Mouse (Mus musculus): ENCODE results near the gene Dscaml1.

Gene Dscaml1

GRCm38 (mm10) chr9:45570346-45570745, 143.9 kb downstream of the Dscaml1 start:
- DNase-seq (ENCODE audit: inconsistent ontology term), result no peak

- no peak for DNase-seq (ENCODE audit: inconsistent ontology term)
Measured at GRCm38 (mm10) chr9:45572787-45573492, 146.5 kb downstream of the Dscaml1 start.

- no peak for DNase-seq (ENCODE audit: inconsistent ontology term)
Measured at GRCm38 (mm10) chr9:45573493-45573815, 147.0 kb downstream of the Dscaml1 start.

GRCm38 (mm10) chr9:45574021-45574420, 147.6 kb downstream of the Dscaml1 start:
- DNase-seq (ENCODE audit: inconsistent ontology term), result no peak

GRCm38 (mm10) chr9:45580069-45580795, 153.8 kb downstream of the Dscaml1 start:
- no peak for DNase-seq (ENCODE audit: inconsistent ontology term)

GRCm38 (mm10) chr9:45586475-45586874, 160.0 kb downstream of the Dscaml1 start:
- DNase-seq (ENCODE audit: inconsistent ontology term), result no peak

GRCm38 (mm10) chr9:45587704-45588103, 161.3 kb downstream of the Dscaml1 start:
- no peak for DNase-seq (ENCODE audit: inconsistent ontology term)

GRCm38 (mm10) chr9:45589867-45590266, 163.4 kb downstream of the Dscaml1 start:
- peak; percentile 36 for DNase-seq (ENCODE audit: inconsistent ontology term)

GRCm38 (mm10) chr9:45591061-45591460, 164.6 kb downstream of the Dscaml1 start:
- no peak for DNase-seq (ENCODE audit: inconsistent ontology term)

GRCm38 (mm10) chr9:45592374-45592773, 165.9 kb downstream of the Dscaml1 start:
- no peak for DNase-seq (ENCODE audit: inconsistent ontology term)

GRCm38 (mm10) chr9:45598117-45598516, 171.7 kb downstream of the Dscaml1 start:
- DNase-seq (ENCODE audit: inconsistent ontology term), result peak; percentile 90

- DNase-seq (ENCODE audit: inconsistent ontology term), result peak; percentile 19
Measured at GRCm38 (mm10) chr9:45599377-45599776, 172.9 kb downstream of the Dscaml1 start.

GRCm38 (mm10) chr9:45607337-45607736, 180.9 kb downstream of the Dscaml1 start:
- no peak for DNase-seq (ENCODE audit: inconsistent ontology term)

- peak; percentile 6 for DNase-seq (ENCODE audit: inconsistent ontology term)
Measured at GRCm38 (mm10) chr9:45608097-45609031, 181.9 kb downstream of the Dscaml1 start.

- DNase-seq (ENCODE audit: inconsistent ontology term), result no peak
Measured at GRCm38 (mm10) chr9:45610336-45611060, 184.1 kb downstream of the Dscaml1 start.

GRCm38 (mm10) chr9:45614616-45615015, 188.2 kb downstream of the Dscaml1 start:
- no peak for DNase-seq (ENCODE audit: inconsistent ontology term)

- DNase-seq (ENCODE audit: inconsistent ontology term), result no peak
Measured at GRCm38 (mm10) chr9:45617889-45618288, 191.5 kb downstream of the Dscaml1 start.

GRCm38 (mm10) chr9:45618443-45618842, 192.0 kb downstream of the Dscaml1 start:
- no peak for DNase-seq (ENCODE audit: inconsistent ontology term)

GRCm38 (mm10) chr9:45620049-45620448, 193.6 kb downstream of the Dscaml1 start:
- DNase-seq (ENCODE audit: inconsistent ontology term), result no peak

- no peak for DNase-seq (ENCODE audit: inconsistent ontology term)
Measured at GRCm38 (mm10) chr9:45620920-45621319, 194.5 kb downstream of the Dscaml1 start.

GRCm38 (mm10) chr9:45625889-45626446, 199.5 kb downstream of the Dscaml1 start:
- DNase-seq (ENCODE audit: inconsistent ontology term), result no peak

Data from Muller cell, postnatal 12 days (primary cell).